ENCODE assay signal across 11 mouse cellular contexts in genomic region chr15:36943492-36944112, GRCm38 (mm10).
DNase-seq lines count a peak whose midpoint lies in the region; ATAC-seq and TF ChIP-seq lines count a peak whose summit lies in the region.
"Had no signal": no experiment of that assay in that cellular context is flagged by ENCODE, and none has a peak within 500 bp of the region (broad histone marks: within the 10 kb centered on the region; RNA-seq: fewer than 3 reads in every experiment).

No protein-coding gene starts in this region.

- TF ChIP-seq CTCF in kidney, adult 2 months (conservative IDR thresholded peaks at IDR 0.05; ENCODE audit: insufficient read depth, insufficient read length, low read depth, low read length): no peak

- 57% methylated on average over 12 of the region's 12 CpGs for WGBS in heart, embryonic 13.5 days
- 49% methylated on average over 12 of the region's 12 CpGs for WGBS in embryonic facial prominence, embryonic 15.5 days
- WGBS in kidney, adult 2 months: 86% methylated on average over 12 of the region's 12 CpGs

- no peak overlapping the region for H3K4me2 ChIP-seq in heart, embryonic 13.5 days
- H3K4me2 ChIP-seq in embryonic facial prominence, embryonic 15.5 days (replicated peaks): no peak overlapping the region
- H3K4me2 ChIP-seq: lung, embryonic 15.5 days had no signal

- H3K9me3 ChIP-seq in heart, embryonic 13.5 days: no peaks in the 10 kb centered on the region
- no peaks in the 10 kb centered on the region for H3K9me3 ChIP-seq in embryonic facial prominence, embryonic 15.5 days (replicated peaks)
- H3K9me3 ChIP-seq: lung, embryonic 15.5 days had no signal

- H3K27me3 ChIP-seq in heart, embryonic 13.5 days (replicated peaks): no peaks in the 10 kb centered on the region
- H3K27me3 ChIP-seq in embryonic facial prominence, embryonic 15.5 days: no peaks in the 10 kb centered on the region
- no peaks in the 10 kb centered on the region for H3K27me3 ChIP-seq in kidney, adult 2 months (replicated peaks; ENCODE audit: control insufficient read depth, insufficient read depth, low read length)
- H3K27me3 ChIP-seq: lung, embryonic 15.5 days had no signal

- no peak for DNase-seq in heart, postnatal 10 days
- DNase-seq in left cerebral cortex, postnatal 4 days: peak; percentile 55
- peak; percentile 66 for DNase-seq in retina, postnatal 1 day
- no peak for DNase-seq in kidney, adult 2 months
- DNase-seq in c-Kit-positive CD71-positive TER-119-positive erythroid progenitor cells, embryonic 14.5 days (ENCODE audit: low spot score): no peak
- no peak for DNase-seq in urinary bladder, postnatal 25 days (ENCODE audit: low spot score)

- no peak overlapping the region for H3K4me3 ChIP-seq in heart, embryonic 13.5 days
- no peak overlapping the region for H3K4me3 ChIP-seq in embryonic facial prominence, embryonic 15.5 days (replicated peaks)
- no peak overlapping the region for H3K4me3 ChIP-seq in kidney, adult 2 months (ENCODE audit: insufficient read depth, low read depth, low read length)
- H3K4me3 ChIP-seq: lung, embryonic 15.5 days had no signal

- H3K27ac ChIP-seq in heart, embryonic 13.5 days (replicated peaks): peak overlapping the region; percentile 7; the same call in 1 of the 2 replicates
- 0 out of 2 replicates have a peak overlapping the region, but pooled peaks have one; percentile 11 for H3K27ac ChIP-seq in embryonic facial prominence, embryonic 15.5 days (replicated peaks)
- H3K27ac ChIP-seq in kidney, adult 2 months (ENCODE audit: insufficient read depth, low read depth, low read length): no peak overlapping the region
- H3K27ac ChIP-seq: lung, embryonic 15.5 days had no signal

- TF ChIP-seq POLR2A in kidney, adult 2 months (IDR thresholded peaks at IDR 0.05; ENCODE audit: low read depth, low read length): no peak

- no peak for ATAC-seq in heart, embryonic 13.5 days (ENCODE audit: extremely low read depth, insufficient number of reproducible peaks, low FRiP score, low TSS enrichment)
- no peak for ATAC-seq in embryonic facial prominence, embryonic 15.5 days (ENCODE audit: insufficient number of reproducible peaks, low FRiP score, low TSS enrichment, low read depth)
- ATAC-seq: CD4-positive, CD25-positive, alpha-beta regulatory T cell, adult 4 months; intestine, postnatal 0 days had no signal

- H3K36me3 ChIP-seq in heart, embryonic 13.5 days: no peaks in the 10 kb centered on the region
- H3K36me3 ChIP-seq in embryonic facial prominence, embryonic 15.5 days: no peaks in the 10 kb centered on the region
- no peaks in the 10 kb centered on the region for H3K36me3 ChIP-seq in kidney, adult 2 months (ENCODE audit: control insufficient read depth, insufficient read depth, low read length)
- H3K36me3 ChIP-seq: lung, embryonic 15.5 days had no signal

- H3K9ac ChIP-seq in heart, embryonic 13.5 days: peak overlapping the region; percentile 53; the same call in 1 of the 2 replicates
- no peak overlapping the region for H3K9ac ChIP-seq in embryonic facial prominence, embryonic 15.5 days
- H3K9ac ChIP-seq: lung, embryonic 15.5 days had no signal

- peaks cover 12% of the 10 kb centered on the region; the same call in 1 of the 2 replicates for H3K4me1 ChIP-seq in heart, embryonic 13.5 days
- peaks cover 12% of the 10 kb centered on the region; the same call in 1 of the 2 replicates for H3K4me1 ChIP-seq in embryonic facial prominence, embryonic 15.5 days
- H3K4me1 ChIP-seq in kidney, adult 2 months (ENCODE audit: control insufficient read depth, insufficient read depth, low read length): no peaks in the 10 kb centered on the region; the same call in 1 of the 2 replicates

- intact Hi-C loops in heart, postnatal 10 days (cut with DNase I): no loop called here
- intact Hi-C loops in left cerebral cortex, postnatal 4 days (cut with DNase I): no loop called here

Comparison
In these comparisons a context has a peak if more than half of its experiments do, and no peak if none do; other contexts are left out.
1. DNase-seq: peak in left cerebral cortex, postnatal 4 days (single experiment) and retina, postnatal 1 day (single experiment); none in heart, postnatal 10 days (0 of 2), kidney, adult 2 months (single experiment), c-Kit-positive CD71-positive TER-119-positive erythroid progenitor cells, embryonic 14.5 days (single experiment) and urinary bladder, postnatal 25 days (single experiment).